Mouse (Mus musculus): ENCODE data around the gene Pafah1b3.

Pafah1b3 gene

DNA sequence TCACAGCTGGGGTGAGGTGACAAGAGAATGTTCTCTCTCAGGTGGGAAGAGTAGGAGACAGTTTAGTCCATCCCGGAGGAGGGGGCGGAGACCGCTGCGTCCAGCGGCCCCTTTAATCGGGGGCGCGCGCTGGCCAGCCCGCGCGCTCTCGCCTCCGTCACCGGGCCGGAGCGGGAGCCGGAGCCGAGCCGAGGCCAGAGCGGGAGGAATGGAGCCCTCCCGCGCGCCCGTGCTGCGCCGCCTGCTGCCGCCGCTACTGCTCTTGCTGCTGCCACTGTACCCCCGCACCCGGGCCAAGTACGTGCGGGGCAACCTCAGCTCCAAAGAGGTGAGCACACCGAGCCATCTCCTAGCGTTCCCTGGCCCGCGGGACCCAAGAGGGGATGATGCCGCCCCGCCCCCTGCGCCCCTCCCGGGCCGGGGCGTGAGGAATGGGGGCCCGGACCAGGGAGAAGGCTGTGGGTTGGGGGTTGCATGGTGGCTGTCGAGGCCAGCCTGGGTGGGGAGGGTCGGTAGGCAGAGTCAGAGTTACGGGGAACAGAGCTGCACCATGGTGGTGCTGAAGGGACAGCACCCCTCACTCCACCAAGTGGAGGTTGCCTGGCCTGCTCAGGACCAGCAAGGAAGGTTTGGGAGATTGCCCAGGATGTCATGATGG is 8.3 kb upstream of the Pafah1b3 start, which contains the start of gene Tmem145:
Gene Tmem145 (plus strand): TSS at position 151 of the 658 bp plus-strand sequence.
- peak; percentile 65 for DNase-seq (ENCODE audit: low read depth, low spot score)

DNA sequence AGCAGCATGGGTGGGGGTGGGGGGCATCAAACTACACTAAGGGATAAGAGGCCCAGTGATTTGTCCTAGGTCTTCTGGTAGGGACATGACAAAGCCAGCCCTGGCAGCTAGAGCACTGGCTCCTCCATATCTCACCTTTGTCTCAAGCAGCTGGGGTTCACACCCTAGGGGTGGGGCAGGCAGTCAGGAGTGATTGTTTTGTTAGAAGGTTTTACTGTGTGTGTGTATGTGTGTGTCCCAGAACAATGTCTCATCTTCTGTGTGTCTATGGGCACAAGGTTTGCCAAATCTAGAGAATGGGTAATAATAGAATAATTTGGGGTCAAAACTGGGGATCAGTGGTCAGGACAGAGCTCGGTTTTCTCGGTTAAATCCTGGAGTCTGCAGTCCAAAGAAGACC is 7.7 kb upstream of the Pafah1b3 start:
- DNase-seq (ENCODE audit: low read depth, low spot score): no peak

GRCm38 (mm10) chr7:25303685-25304006 is 5.9 kb upstream of the Pafah1b3 start:
- no peak for DNase-seq (ENCODE audit: low read depth, low spot score)

DNA sequence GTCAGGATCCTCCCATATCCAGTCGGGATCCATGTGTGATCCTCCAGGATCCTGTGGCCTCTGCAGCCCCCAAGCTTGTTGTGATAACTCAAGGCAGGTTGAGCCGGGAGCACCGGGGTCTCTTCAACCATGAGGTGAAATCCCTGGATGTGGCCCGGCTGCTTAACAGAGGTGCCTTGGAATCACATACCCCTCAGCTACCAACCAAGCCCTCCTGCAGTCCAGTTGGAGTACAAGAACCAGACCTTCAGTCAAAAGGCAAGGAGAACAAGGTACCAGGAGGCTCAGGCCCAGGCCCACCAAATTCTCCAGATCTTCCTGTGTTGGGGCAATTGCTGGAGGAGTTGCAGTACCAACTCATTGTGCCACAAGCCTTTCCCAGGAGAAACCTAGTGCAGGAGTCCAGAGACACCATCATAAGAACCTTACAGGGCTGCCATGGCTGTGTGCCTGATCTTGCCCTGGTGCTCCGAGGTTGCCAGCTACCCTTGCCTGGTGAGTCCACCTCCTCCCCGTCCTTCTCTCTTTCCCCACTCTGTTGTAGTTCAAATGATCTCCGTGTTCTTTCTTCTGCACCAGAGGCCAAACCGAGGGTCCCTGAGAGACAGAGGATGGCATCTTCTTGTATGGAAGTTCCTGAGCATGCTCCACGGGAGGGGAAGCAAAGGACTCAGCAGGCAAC is 5.4 kb upstream of the Pafah1b3 start:
- no peak for DNase-seq (ENCODE audit: low read depth, low spot score)

DNA sequence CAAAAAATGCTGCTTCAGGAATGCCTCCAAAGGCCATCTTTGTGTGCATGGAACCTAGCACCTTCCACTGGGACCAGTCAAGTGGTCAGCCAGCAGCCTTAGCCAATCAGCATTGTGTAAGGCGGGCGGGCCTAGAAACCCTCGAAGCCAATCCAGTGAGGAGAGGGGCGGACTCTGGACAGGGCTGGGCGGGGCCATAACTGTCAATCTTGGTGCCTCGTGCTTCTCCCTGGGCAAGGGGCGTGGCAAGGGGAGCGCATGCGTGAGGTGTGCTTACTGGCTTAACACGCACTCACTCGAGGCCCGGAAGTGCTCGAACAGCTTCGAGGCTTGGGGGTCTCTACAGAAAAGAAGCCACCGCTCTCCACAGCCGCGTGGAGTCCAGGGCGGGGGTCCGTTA is 3.3 kb upstream of the Pafah1b3 start, which contains the start of gene Prr19:
Gene Prr19 (plus strand): TSS at position 349 of the 400 bp plus-strand sequence.
- no peak for DNase-seq (ENCODE audit: low read depth, low spot score)

GRCm38 (mm10) chr7:25296945-25297453 is 787 bp downstream of the Pafah1b3 start:
- peak; percentile 61 for DNase-seq (ENCODE audit: low read depth, low spot score)

- DNase-seq (ENCODE audit: low read depth, low spot score): no peak
These were observed 2.6 kb downstream of the Pafah1b3 start for GRCm38 (mm10) chr7:25294960-25295722.

- DNase-seq (ENCODE audit: low read depth, low spot score): no peak
These were observed 3.3 kb downstream of the Pafah1b3 start for GRCm38 (mm10) chr7:25294495-25294894.

GRCm38 (mm10) chr7:25293191-25293739 is 4.5 kb downstream of the Pafah1b3 start:
- DNase-seq (ENCODE audit: low read depth, low spot score): no peak

- no peak for DNase-seq (ENCODE audit: low read depth, low spot score)
These were observed 5.7 kb downstream of the Pafah1b3 start for GRCm38 (mm10) chr7:25292107-25292506.

- no peak for DNase-seq (ENCODE audit: low read depth, low spot score)
These were observed 6.9 kb downstream of the Pafah1b3 start for GRCm38 (mm10) chr7:25290911-25291310.

DNA sequence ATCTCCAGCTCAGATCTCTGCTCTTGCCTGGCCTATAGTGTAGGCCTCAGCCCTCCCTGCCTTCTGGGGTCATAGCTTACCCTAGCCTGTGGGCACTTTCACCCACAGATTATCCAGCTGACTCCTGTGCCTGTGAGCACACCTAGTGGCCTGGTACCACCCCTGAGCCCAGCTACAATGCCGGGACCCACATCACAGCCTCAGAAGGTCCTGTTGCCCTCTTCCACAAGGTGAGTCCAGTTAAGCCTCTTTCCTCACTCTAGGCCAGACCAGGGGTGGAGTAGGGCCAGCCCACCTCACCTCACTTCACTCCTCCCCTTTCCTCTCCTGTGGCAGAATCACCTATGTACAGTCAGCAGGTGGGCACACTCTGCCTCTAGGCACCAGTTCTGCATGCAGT is 7.3 kb downstream of the Pafah1b3 start:
- DNase-seq (ENCODE audit: low read depth, low spot score): no peak

DNA sequence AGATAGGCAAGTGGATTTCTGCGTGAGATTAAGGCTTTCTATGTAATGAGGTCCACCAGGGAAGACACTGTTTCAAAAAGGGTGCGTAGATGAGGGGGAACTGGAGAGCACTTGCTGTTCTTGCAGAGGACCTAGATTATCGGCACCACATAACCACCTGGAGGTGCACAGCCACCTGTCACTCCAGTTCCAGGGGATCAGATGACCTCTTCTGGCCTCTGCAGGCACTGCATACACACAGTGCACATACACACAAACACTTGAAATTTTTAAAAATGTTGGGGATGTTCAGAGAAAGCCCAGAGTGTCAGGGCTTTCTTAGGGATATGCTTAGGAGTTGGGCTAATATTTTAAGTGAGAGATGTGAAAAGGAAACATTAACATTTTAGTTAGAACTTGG is 7.9 kb downstream of the Pafah1b3 start:
- DNase-seq (ENCODE audit: low read depth, low spot score): no peak

GRCm38 (mm10) chr7:25288721-25289120 is 9.1 kb downstream of the Pafah1b3 start:
- DNase-seq (ENCODE audit: low read depth, low spot score): no peak

- no peak for DNase-seq (ENCODE audit: low read depth, low spot score)
These were observed 9.8 kb downstream of the Pafah1b3 start for GRCm38 (mm10) chr7:25288011-25288410.

DNA sequence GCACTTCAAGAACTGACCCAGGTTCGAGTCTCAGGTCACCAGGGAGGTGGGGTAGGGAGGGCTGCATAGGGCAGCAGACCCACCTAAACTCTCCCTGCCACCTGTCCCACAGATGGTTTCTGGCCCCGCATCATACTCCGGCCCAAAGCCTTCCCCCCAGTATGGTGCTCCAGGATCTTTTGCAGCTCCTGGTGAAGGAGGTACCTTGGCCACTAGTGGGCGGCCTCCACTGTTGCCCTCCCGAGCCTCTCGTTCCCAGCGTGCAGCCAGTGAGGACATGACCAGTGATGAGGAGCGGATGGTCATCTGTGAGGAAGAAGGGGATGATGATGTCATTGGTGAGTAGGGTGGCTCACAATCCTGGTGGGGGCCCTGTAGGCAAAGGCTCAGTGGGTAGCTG is 10.8 kb downstream of the Pafah1b3 start:
- DNase-seq (ENCODE audit: low read depth, low spot score): no peak

GRCm38 (mm10) chr7:25285511-25286238 is 12.1 kb downstream of the Pafah1b3 start:
- DNase-seq (ENCODE audit: low read depth, low spot score): no peak

DNA sequence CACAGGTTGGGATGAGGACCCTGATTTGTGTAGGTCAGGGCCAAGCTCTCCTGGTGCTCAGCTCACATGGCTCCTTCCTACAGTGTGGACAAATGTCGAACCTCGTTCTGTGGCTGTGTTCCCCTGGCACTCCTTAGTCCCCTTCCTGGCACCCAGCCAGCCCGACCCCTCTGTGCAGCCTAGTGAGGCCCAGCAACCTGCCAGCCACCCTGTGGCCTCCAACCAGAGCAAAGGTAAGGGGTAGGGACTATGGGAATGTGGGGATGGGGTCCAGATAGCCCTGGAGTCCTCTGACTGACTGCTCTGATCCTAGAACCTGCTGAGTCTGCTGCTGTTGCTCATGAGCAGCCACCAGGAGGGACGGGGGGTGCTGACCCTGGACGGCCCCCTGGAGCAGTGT is 13.0 kb downstream of the Pafah1b3 start:
- DNase-seq (ENCODE audit: low read depth, low spot score): no peak

DNA sequence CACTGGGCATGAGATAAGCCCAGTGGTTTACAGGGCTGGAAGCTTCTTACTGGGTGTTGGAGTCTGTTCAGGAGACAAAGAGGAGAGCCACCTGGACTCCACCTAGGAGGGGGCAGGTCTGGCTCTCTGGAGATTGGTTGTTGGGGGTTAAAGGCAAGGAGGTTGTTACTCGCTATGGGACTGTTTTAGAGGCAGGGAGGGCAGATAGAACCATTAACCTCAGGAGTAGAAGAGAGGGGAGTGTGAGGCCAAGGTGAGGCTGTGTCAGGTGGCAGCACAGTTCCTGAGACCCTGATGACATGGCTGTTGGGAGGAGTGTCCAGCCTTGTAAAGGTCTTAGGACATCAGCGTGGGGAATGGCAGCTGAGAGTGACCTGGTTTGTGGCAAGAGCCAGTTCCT is 13.6 kb downstream of the Pafah1b3 start:
- DNase-seq (ENCODE audit: low read depth, low spot score): no peak

- no peak for DNase-seq (ENCODE audit: low read depth, low spot score)
These were observed 14.1 kb downstream of the Pafah1b3 start for GRCm38 (mm10) chr7:25283637-25284036.

- peak; percentile 60 for DNase-seq (ENCODE audit: low read depth, low spot score)
These were observed 15.0 kb downstream of the Pafah1b3 start for GRCm38 (mm10) chr7:25282731-25283211.

Data from CD4-positive, CD25-positive, alpha-beta regulatory T cell, adult 2 months (primary cell).